Mouse (Mus musculus) brown adipose tissue, adult 24 weeks (tissue): ENCODE results near the gene Glipr1. TPM values are rescaled to one million over a fixed set of nuclear protein-coding genes. Genes with fewer than 3 reads are reported as not detected.

Experiments
- H3K27ac ChIP-seq: fragments of 200-500 bp; replicated peaks from 2 replicates; pipeline ENCODE4 v1.5.1; 2012; ENCODE audit warnings: low read depth, mild to moderate bottlenecking, low read length
- H3K4me1 ChIP-seq: fragments of 200-500 bp; 2 replicates; pipeline ENCODE4 v1.6.1; 2012; ENCODE audit warnings: low read length, mixed read lengths; ENCODE audit not compliant: control insufficient read depth, insufficient read depth, insufficient read length
- H3K4me3 ChIP-seq: fragments of 200-500 bp; 2 replicates; pipeline ENCODE4 v1.5.1; 2012; ENCODE audit warnings: low read depth, mild to moderate bottlenecking, low read length, moderate library complexity; ENCODE audit not compliant: insufficient read depth
- polyA plus RNA-seq: library from polyadenylated mRNA; stranded (reverse); fragments of >200 nt; gene quantifications from 2 replicates; pipeline ENCODE4 v1.2.4, GENCODE M21; 2012; ENCODE audit not compliant: missing spikeins, insufficient read depth, insufficient read length

Gene Glipr1
- polyA plus RNA-seq, 1 experiment = 1.7 TPM

DNA sequence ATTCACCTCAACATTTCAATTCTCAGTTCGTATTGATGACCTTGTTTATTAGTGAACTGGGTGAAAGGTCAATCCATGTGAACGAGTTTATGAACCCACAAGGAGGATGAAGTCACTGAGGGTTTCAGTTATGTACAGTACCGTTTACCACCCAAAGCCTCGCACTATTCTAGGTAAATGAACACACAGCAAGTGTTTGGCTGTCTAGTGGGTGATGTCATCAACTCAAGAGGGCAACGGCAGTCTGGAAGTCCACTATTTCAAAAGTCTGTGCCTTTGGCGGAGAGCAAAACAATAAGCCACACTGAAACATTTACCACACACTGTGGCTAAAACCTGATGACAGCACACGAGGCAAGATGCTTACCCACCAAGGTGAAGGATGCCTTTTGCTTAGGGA lies 59.4 kb downstream of the Glipr1 start:
- Histone ChIP-seq H3K4me1 (no peaks in the 10 kb centered on the region), H3K4me3 (no peak overlapping the region), H3K27ac (no peak overlapping the region)

- peak overlapping the region; percentile 60 for H3K27ac ChIP-seq
- peaks cover 3% of the 10 kb centered on the region; the same call in 1 of the 2 replicates for H3K4me1 ChIP-seq
- no peak overlapping the region for H3K4me3 ChIP-seq
Observed at GRCm38 (mm10) chr10:111937146-111937534, 65.3 kb downstream of the Glipr1 start.

- peak overlapping the region; percentile 60; the same call in 1 of the 2 replicates for H3K27ac ChIP-seq
- H3K4me3 ChIP-seq = no peak overlapping the region
- H3K4me1 ChIP-seq = peaks cover 3% of the 10 kb centered on the region; the same call in 1 of the 2 replicates
Observed at GRCm38 (mm10) chr10:111936491-111937145, 65.8 kb downstream of the Glipr1 start.

GRCm38 (mm10) chr10:111936021-111936420 lies 66.4 kb downstream of the Glipr1 start:
- Histone ChIP-seq H3K4me1 (peaks cover 3% of the 10 kb centered on the region; the same call in 1 of the 2 replicates), H3K27ac (0 out of 2 replicates have a peak overlapping the region, but pooled peaks have one; percentile 0), H3K4me3 (no peak overlapping the region)

Other genes starting within 250 kb of the Glipr1 start
- gene Krr1, start 30.0 kb downstream of the Glipr1 start, polyA plus RNA-seq = 16.0 and 17.2 TPM in 2 replicates
- gene Glipr1l1, start 57.6 kb upstream of the Glipr1 start, polyA plus RNA-seq = not detected in 2 replicates
- not detected in 2 replicates for gene Glipr1l2, start 80.7 kb upstream of the Glipr1 start, polyA plus RNA-seq
- not detected in 2 replicates for gene Glipr1l3, start 157.7 kb upstream of the Glipr1 start, polyA plus RNA-seq
- not detected in 2 replicates for gene Caps2, start 161.0 kb upstream of the Glipr1 start, polyA plus RNA-seq